ENCODE assay signal across 14 mouse cellular contexts in genomic region chr16:12072573-12072972, GRCm38 (mm10).
"Had no signal": no experiment of that assay in that cellular context is flagged by ENCODE, and none has a peak within 500 bp of the region (broad histone marks: within the 10 kb centered on the region; RNA-seq: fewer than 3 reads in every experiment).

No protein-coding gene starts in this region.

- DNase-seq: kidney, adult 9 months; lung, adult 2 months; lung, postnatal 10 days; thymus, postnatal 36 days had no signal

- H3K27me3 ChIP-seq: liver, embryonic 15.5 days; midbrain, embryonic 15.5 days; neural tube, embryonic 12.5 days had no signal

- H3K9ac ChIP-seq: liver, embryonic 15.5 days; midbrain, embryonic 15.5 days; neural tube, embryonic 12.5 days had no signal

- H3K27ac ChIP-seq: limb, embryonic 10.5 days; liver, embryonic 15.5 days; macrophage; midbrain, embryonic 15.5 days; neural tube, embryonic 12.5 days had no signal

- ATAC-seq: inflammation-experienced regulatory T-cells, adult 6 months; intestine, postnatal 0 days; midbrain, embryonic 15.5 days had no signal

- H3K9me3 ChIP-seq: limb, embryonic 10.5 days; liver, embryonic 15.5 days; midbrain, embryonic 15.5 days; neural tube, embryonic 12.5 days had no signal

- H3K4me2 ChIP-seq: liver, embryonic 11.5 days; liver, embryonic 15.5 days; midbrain, embryonic 11.5 days; midbrain, embryonic 15.5 days; neural tube, embryonic 12.5 days had no signal

- H3K4me1 ChIP-seq: liver, embryonic 15.5 days; neural tube, embryonic 12.5 days had no signal

- H3K4me3 ChIP-seq: limb, embryonic 10.5 days; liver, embryonic 15.5 days; megakaryocyte, embryonic 14.5 days; midbrain, embryonic 15.5 days; neural tube, embryonic 12.5 days had no signal

- H3K36me3 ChIP-seq: limb, embryonic 10.5 days; liver, embryonic 15.5 days; midbrain, embryonic 15.5 days; neural tube, embryonic 12.5 days had no signal
